In genomic region chr12:83043980-83044620, GRCm38 (mm10) we compare ENCODE assay signal across 14 mouse cellular contexts.
DNase-seq lines count a peak whose midpoint lies in the region; ATAC-seq lines count a peak whose summit lies in the region.
"Had no signal": no experiment of that assay in that cellular context is flagged by ENCODE, and none has a peak within 500 bp of the region (broad histone marks: within the 10 kb centered on the region; RNA-seq: fewer than 3 reads in every experiment).

No protein-coding gene starts in this region.

- H3K4me1 ChIP-seq in forebrain, embryonic 15.5 days, result peaks cover 33% of the 10 kb centered on the region
- peaks cover 33% of the 10 kb centered on the region for H3K4me1 ChIP-seq in hindbrain, embryonic 16.5 days (ENCODE audit: control insufficient read depth, insufficient read depth, low read depth, low read length)
- peaks cover 20% of the 10 kb centered on the region for H3K4me1 ChIP-seq in neural tube, embryonic 14.5 days (ENCODE audit: control insufficient read depth, insufficient read depth, low read length)

- peak; percentile 56 for ATAC-seq in forebrain, embryonic 15.5 days (replicated peaks)
- peak; percentile 66 for ATAC-seq in hindbrain, embryonic 16.5 days
- ATAC-seq in neural tube, embryonic 14.5 days (ENCODE audit: low read depth), result peak; percentile 62
- ATAC-seq: intestine, embryonic 16.5 days; liver, postnatal 0 days had no signal

- H3K9ac ChIP-seq in forebrain, embryonic 15.5 days (replicated peaks), result peak overlapping the region; percentile 25
- 0 out of 2 replicates have a peak overlapping the region, but pooled peaks have one; percentile 22 for H3K9ac ChIP-seq in hindbrain, embryonic 16.5 days (ENCODE audit: low read depth, low read length)
- no peak overlapping the region for H3K9ac ChIP-seq in neural tube, embryonic 14.5 days (replicated peaks; ENCODE audit: low read depth, low read length)
- H3K9ac ChIP-seq: liver, postnatal 0 days had no signal

- no peak overlapping the region for H3K4me3 ChIP-seq in forebrain, embryonic 15.5 days
- no peak overlapping the region for H3K4me3 ChIP-seq in hindbrain, embryonic 16.5 days (ENCODE audit: low read length)
- no peak overlapping the region for H3K4me3 ChIP-seq in neural tube, embryonic 14.5 days (ENCODE audit: low read depth, low read length)
- H3K4me3 ChIP-seq: limb, embryonic 10.5 days; megakaryocyte, embryonic 14.5 days had no signal

- 20% methylated on average over 6 of the region's 6 CpGs for WGBS in forebrain, embryonic 15.5 days
- WGBS in hindbrain, embryonic 16.5 days, result 37% methylated on average over 6 of the region's 6 CpGs
- WGBS in neural tube, embryonic 14.5 days, result 31% methylated on average over 6 of the region's 6 CpGs

- no peaks in the 10 kb centered on the region for H3K9me3 ChIP-seq in forebrain, embryonic 15.5 days
- H3K9me3 ChIP-seq in hindbrain, embryonic 16.5 days (ENCODE audit: control insufficient read depth, low read length), result no peaks in the 10 kb centered on the region
- H3K9me3 ChIP-seq in neural tube, embryonic 14.5 days (ENCODE audit: control insufficient read depth, low read length), result no peaks in the 10 kb centered on the region
- H3K9me3 ChIP-seq: limb, embryonic 10.5 days had no signal

- H3K27me3 ChIP-seq in forebrain, embryonic 15.5 days, result no peaks in the 10 kb centered on the region
- no peaks in the 10 kb centered on the region for H3K27me3 ChIP-seq in hindbrain, embryonic 16.5 days (replicated peaks; ENCODE audit: control insufficient read depth, insufficient read depth, low read length)
- H3K27me3 ChIP-seq in neural tube, embryonic 14.5 days (ENCODE audit: control insufficient read depth, insufficient read depth, low read length), result no peaks in the 10 kb centered on the region
- H3K27me3 ChIP-seq: megakaryocyte, embryonic 14.5 days had no signal

- peak overlapping the region; percentile 38 for H3K4me2 ChIP-seq in forebrain, embryonic 15.5 days (replicated peaks)
- peak overlapping the region; percentile 56 for H3K4me2 ChIP-seq in hindbrain, embryonic 16.5 days (ENCODE audit: low read length)
- peak overlapping the region; percentile 14; the same call in 1 of the 2 replicates for H3K4me2 ChIP-seq in neural tube, embryonic 14.5 days (ENCODE audit: low read depth, low read length)
- H3K4me2 ChIP-seq: heart, embryonic 11.5 days had no signal

- peak; percentile 19 to 26 for DNase-seq in layer of hippocampus, postnatal 10 days (ENCODE audit: low spot score in 2 of 2)
- DNase-seq in layer of hippocampus, postnatal 25 days (ENCODE audit: extremely low spot score in 1 of 2, low spot score in 1 of 2), result no peak
- DNase-seq in thymus, postnatal 36 days, result no peak
- no peak for DNase-seq in cerebellum, adult 11-12 months
- DNase-seq: adrenal gland, postnatal 14 days; liver, postnatal 0 days had no signal

- H3K36me3 ChIP-seq in forebrain, embryonic 15.5 days, result no peaks in the 10 kb centered on the region
- H3K36me3 ChIP-seq in hindbrain, embryonic 16.5 days (ENCODE audit: control insufficient read depth, insufficient read depth, low read length), result no peaks in the 10 kb centered on the region
- no peaks in the 10 kb centered on the region for H3K36me3 ChIP-seq in neural tube, embryonic 14.5 days (ENCODE audit: control insufficient read depth, insufficient read depth, low read length)
- H3K36me3 ChIP-seq: limb, embryonic 10.5 days had no signal

- H3K27ac ChIP-seq in forebrain, embryonic 15.5 days (replicated peaks), result peak overlapping the region; percentile 67
- peak overlapping the region; percentile 83 for H3K27ac ChIP-seq in hindbrain, embryonic 16.5 days (ENCODE audit: low read depth, low read length)
- peak overlapping the region; percentile 74 for H3K27ac ChIP-seq in neural tube, embryonic 14.5 days (ENCODE audit: low read depth, low read length)
- H3K27ac ChIP-seq: limb, embryonic 10.5 days; stomach, postnatal 0 days had no signal

Comparison
In these comparisons a context has a peak if more than half of its experiments do, and no peak if none do; other contexts are left out.
1. DNase-seq: peak in layer of hippocampus, postnatal 10 days (2 of 2); none in layer of hippocampus, postnatal 25 days (0 of 2), thymus, postnatal 36 days (0 of 2) and cerebellum, adult 11-12 months (single experiment).
2. Peak in every context shown above with its lines, with median percentiles within 50 percentile points of each other: ATAC-seq, H3K27ac ChIP-seq and H3K4me2 ChIP-seq.